Mouse (Mus musculus): ENCODE data around the gene Pdzrn3.

Pdzrn3 gene

GRCm38 (mm10) chr6:101372982-101373381 lies 4.7 kb downstream of the Pdzrn3 start:
- no peak for DNase-seq (ENCODE audit: low spot score)

GRCm38 (mm10) chr6:101366809-101367602 lies 10.7 kb downstream of the Pdzrn3 start:
- peak; percentile 45 for DNase-seq (ENCODE audit: low spot score)

GRCm38 (mm10) chr6:101365795-101366194 lies 11.9 kb downstream of the Pdzrn3 start:
- no peak for DNase-seq (ENCODE audit: low spot score)

- DNase-seq (ENCODE audit: low spot score) = no peak
These were observed 13.8 kb downstream of the Pdzrn3 start for GRCm38 (mm10) chr6:101363904-101364303.

GRCm38 (mm10) chr6:101362728-101363127 lies 15.0 kb downstream of the Pdzrn3 start:
- DNase-seq (ENCODE audit: low spot score) = no peak

- DNase-seq (ENCODE audit: low spot score) = no peak
These were observed 15.4 kb downstream of the Pdzrn3 start for GRCm38 (mm10) chr6:101362268-101362667.

- no peak for DNase-seq (ENCODE audit: low spot score)
These were observed 17.4 kb downstream of the Pdzrn3 start for GRCm38 (mm10) chr6:101360211-101360737.

GRCm38 (mm10) chr6:101359646-101360045 lies 18.1 kb downstream of the Pdzrn3 start:
- DNase-seq (ENCODE audit: low spot score) = no peak

- no peak for DNase-seq (ENCODE audit: low spot score)
These were observed 22.8 kb downstream of the Pdzrn3 start for GRCm38 (mm10) chr6:101354887-101355286.

GRCm38 (mm10) chr6:101354230-101354881 lies 23.3 kb downstream of the Pdzrn3 start:
- DNase-seq (ENCODE audit: low spot score) = no peak

- DNase-seq (ENCODE audit: low spot score) = no peak
These were observed 24.0 kb downstream of the Pdzrn3 start for GRCm38 (mm10) chr6:101353701-101354100.

GRCm38 (mm10) chr6:101352626-101353025 lies 25.1 kb downstream of the Pdzrn3 start:
- DNase-seq (ENCODE audit: low spot score) = no peak

- DNase-seq (ENCODE audit: low spot score) = no peak
These were observed 26.6 kb downstream of the Pdzrn3 start for GRCm38 (mm10) chr6:101351100-101351499.

GRCm38 (mm10) chr6:101350414-101350973 lies 27.2 kb downstream of the Pdzrn3 start:
- DNase-seq (ENCODE audit: low spot score) = no peak

- DNase-seq (ENCODE audit: low spot score) = no peak
These were observed 29.2 kb downstream of the Pdzrn3 start for GRCm38 (mm10) chr6:101348496-101348895.

- no peak for DNase-seq (ENCODE audit: low spot score)
These were observed 37.6 kb downstream of the Pdzrn3 start for GRCm38 (mm10) chr6:101340051-101340450.

GRCm38 (mm10) chr6:101337842-101338528 lies 39.7 kb downstream of the Pdzrn3 start:
- no peak for DNase-seq (ENCODE audit: low spot score)

GRCm38 (mm10) chr6:101336660-101337059 lies 41.0 kb downstream of the Pdzrn3 start:
- DNase-seq (ENCODE audit: low spot score) = no peak

- DNase-seq (ENCODE audit: low spot score) = no peak
These were observed 42.0 kb downstream of the Pdzrn3 start for GRCm38 (mm10) chr6:101335744-101336143.

- DNase-seq (ENCODE audit: low spot score) = no peak
These were observed 43.2 kb downstream of the Pdzrn3 start for GRCm38 (mm10) chr6:101334495-101334894.

- peak; percentile 75 for DNase-seq (ENCODE audit: low spot score)
These were observed 47.3 kb downstream of the Pdzrn3 start for GRCm38 (mm10) chr6:101330392-101330791.

- peak; percentile 73 for DNase-seq (ENCODE audit: low spot score)
These were observed 48.2 kb downstream of the Pdzrn3 start for GRCm38 (mm10) chr6:101329499-101329898.

Data from embryo, embryonic 10 days (tissue).